Mouse (Mus musculus) E14TG2a.4 (cell line): ENCODE results near the gene Ubald2.
"Not testable (repeated sequence)": the region's sequence is repeated elsewhere in the genome, so short reads cannot be mapped to it uniquely, and the experiment has no call there.

ENCODE experiments used
- H3K27me3 ChIP-seq: 2 replicates; pipeline ENCODE4 v1.6.1; 2014; ENCODE audit warnings: low read length, control low read depth; ENCODE audit not compliant: insufficient read depth
- H3K36me3 ChIP-seq: 2 replicates; pipeline ENCODE4 v1.6.1; 2014; ENCODE audit warnings: low read length, control low read depth; ENCODE audit not compliant: insufficient read depth
- H3K4me1 ChIP-seq: replicated peaks from 2 replicates; pipeline ENCODE4 v1.6.1; 2014; ENCODE audit warnings: low read depth, low read length, control low read depth
- H3K4me3 ChIP-seq: replicated peaks from 2 replicates; pipeline ENCODE4 v1.5.1; 2014; ENCODE audit warnings: mild to moderate bottlenecking, low read length
- H3K9me3 ChIP-seq: 2 replicates; pipeline ENCODE4 v1.6.1; 2014; ENCODE audit warnings: low read length, control low read depth
- CTCF ChIP-seq: conservative IDR thresholded peaks from 2 replicates; pipeline ENCODE4 v1.5.1; 2014; ENCODE audit warnings: low read length
- NANOG ChIP-seq: IDR thresholded peaks from 2 replicates; pipeline ENCODE4 v1.6.1; 2014; ENCODE audit warnings: borderline replicate concordance, low read length, mixed read lengths
- POU5F1 ChIP-seq: IDR thresholded peaks from 2 replicates; pipeline ENCODE4 v1.6.1; 2014; ENCODE audit warnings: low read length, borderline replicate concordance

The Ubald2 gene

DNA sequence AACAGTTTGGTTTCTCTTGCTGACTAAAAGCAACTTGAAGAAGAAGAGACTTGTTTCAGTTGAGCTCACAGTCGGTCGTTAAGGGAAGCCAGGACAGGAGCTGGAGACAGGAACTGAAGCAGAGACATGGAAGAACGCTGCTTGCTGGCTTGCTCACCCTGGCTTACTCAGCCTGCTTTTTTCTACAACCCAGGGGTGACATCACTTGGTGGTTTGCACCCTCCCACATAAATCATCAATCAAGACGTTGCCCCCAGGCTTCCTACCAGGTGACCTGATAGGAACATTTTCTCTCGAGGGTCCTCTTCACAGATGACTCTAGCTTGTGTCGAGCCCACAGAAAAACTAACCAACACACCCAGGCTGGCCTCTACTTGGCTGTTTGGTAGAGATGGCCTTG, 10.7 kb upstream of the Ubald2 start:
- TF ChIP-seq POU5F1, result no peak
- TF ChIP-seq NANOG, result no peak
- no peak for TF ChIP-seq CTCF
- H3K4me1 ChIP-seq, result peaks cover 87% of the 10 kb centered on the region
- H3K36me3 ChIP-seq, result no peaks in the 10 kb centered on the region
- H3K9me3 ChIP-seq, result no peaks in the 10 kb centered on the region
- no peak overlapping the region for H3K4me3 ChIP-seq
- no peaks in the 10 kb centered on the region for H3K27me3 ChIP-seq

DNA sequence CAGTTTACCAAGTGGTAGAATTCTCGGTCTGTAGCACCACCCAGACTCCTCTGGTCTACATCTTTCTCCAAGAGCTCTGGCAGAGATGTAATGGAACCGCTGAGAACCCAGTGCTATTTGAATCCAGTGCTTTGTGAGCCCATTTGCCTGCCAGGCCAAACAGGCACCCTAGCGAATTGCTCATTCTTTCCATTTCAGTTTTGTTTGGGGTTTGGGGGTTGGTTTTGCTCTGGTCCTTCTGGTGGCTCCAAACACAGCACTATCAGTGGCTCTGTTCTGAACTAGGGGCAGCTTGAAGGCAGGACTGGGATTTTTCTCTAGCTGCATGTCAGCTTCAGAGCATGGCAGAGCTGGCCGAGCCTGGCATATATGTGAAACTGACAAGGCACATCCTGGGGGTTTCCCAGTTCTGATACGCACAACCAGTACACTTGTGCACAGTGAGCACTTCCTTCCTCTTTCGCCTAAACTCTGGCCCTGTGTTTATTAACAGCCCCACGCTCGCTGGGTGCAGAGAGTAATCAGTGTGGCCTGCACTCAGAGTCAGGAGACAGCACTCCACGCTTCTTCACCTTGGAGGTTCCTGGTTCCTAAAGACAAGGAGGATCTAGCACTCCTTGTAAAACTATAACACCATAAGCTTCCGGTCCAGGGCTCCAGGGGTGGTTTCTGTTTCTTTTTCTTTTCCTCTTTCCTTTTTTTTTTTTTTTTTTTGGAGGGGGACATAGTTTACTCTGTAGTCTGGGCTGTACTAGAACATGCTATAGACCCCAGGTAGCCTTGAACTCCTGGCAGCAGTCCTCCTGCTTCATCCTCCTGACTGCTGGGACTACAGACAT, 9.9 kb upstream of the Ubald2 start:
- Histone ChIP-seq H3K36me3 (no peaks in the 10 kb centered on the region), H3K27me3 (no peaks in the 10 kb centered on the region), H3K9me3 (no peaks in the 10 kb centered on the region), H3K4me3 (no peak overlapping the region), H3K4me1 (peaks cover 87% of the 10 kb centered on the region)
- TF ChIP-seq CTCF (no peak), NANOG (no peak)

DNA sequence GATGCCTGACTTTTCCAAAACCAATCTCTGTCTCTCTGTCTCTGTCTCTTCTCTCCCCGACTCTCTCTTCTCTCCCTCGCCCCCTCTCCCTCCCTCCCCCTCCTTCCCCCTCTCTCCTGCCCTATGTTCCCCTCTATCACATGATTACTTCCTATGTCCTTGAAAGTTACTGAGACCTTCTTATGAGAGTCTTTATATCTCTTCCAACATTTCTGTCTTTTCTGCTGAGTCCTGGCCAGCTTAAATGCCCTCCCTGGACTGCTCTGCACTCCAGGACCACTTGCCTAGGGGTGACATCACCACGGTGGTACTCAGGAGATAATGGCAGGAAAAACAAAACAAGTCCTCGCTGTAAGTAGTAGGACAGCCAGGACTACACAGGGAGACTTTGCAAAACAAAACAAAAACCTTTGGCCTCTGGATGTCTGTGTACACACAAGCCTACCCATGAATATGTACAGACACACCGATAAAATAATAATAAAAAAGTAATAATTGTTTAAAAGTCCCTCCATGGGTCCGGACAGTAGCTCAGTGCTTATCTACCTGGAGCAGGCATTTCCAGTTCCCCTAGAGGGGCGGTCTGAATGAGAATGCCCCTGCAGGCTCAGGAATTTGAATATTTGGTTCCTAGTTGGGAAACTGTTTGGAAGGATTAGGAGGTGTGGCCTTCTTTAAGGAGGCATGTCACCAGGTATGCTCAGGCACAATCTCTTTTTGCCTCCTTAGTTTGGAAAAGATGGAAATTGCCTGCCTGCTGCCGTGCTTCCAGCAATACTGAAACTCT, 9.1 kb upstream of the Ubald2 start:
- no peaks in the 10 kb centered on the region for H3K27me3 ChIP-seq
- TF ChIP-seq POU5F1 (no peak), CTCF (no peak), NANOG (no peak)
- H3K4me3 ChIP-seq, result 0 out of 2 replicates have a peak overlapping the region, but pooled peaks have one; percentile 7
- H3K36me3 ChIP-seq, result no peaks in the 10 kb centered on the region
- H3K4me1 ChIP-seq, result peaks cover 94% of the 10 kb centered on the region
- no peaks in the 10 kb centered on the region for H3K9me3 ChIP-seq

DNA sequence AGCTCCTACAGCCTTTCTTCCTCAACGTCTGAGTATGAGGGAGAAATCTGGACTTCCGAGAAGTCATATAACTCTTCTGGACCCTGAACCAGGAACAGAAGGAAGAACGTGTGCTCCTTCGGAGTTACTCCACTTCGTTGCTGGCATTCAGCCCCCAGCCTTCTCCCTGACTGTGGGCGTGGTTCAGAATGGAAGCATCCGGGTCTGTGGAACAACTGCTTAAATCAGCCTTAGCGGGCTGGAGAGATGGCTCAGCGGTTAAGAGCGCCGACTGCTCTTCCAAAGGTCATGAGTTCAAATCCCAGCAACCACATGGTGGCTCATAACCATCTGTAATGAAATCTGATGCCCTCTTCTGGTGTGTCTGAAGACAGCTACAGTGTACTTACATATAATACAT, 7.6 kb upstream of the Ubald2 start:
- not testable (repeated sequence) for H3K36me3 ChIP-seq, H3K9me3 ChIP-seq, H3K27me3 ChIP-seq, H3K4me3 ChIP-seq
- H3K4me1 ChIP-seq, result peaks cover 95% of the 10 kb centered on the region

DNA sequence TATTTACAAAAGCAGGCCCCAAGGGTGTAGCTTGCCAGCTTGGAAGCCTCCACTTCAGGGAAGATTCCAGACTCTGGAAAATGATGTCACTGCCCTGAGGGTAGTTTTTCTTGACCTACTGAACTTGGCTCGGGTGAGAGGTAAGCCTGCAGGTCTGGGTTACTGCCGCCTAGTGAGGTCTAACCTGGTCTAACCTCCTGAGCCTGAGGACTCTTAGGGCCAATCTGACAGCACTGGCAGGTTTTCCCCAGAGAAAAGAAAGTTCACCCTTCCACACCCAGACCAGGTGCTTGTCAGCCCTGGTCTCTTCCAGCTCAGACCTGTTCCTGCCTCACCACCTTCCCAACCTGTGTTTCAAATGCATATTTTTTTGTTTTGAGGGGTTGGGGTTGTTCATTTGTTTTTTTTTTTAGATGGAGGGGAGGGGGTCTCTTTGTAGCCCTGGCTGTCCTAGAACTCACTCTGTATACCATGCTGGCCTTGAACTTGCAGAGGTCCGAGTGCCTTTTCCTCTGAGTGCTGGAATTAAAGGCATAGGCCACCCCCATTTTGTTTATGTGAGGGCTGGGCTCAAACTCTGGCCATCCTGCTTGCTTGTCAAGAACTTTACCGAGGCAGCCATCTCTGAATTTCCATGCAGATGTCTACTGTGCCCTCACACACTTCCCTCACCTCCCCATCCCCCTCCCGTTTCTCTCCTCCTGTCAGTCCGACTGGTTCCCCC, 6.9 kb upstream of the Ubald2 start:
- TF ChIP-seq NANOG, result no peak
- no peak for TF ChIP-seq POU5F1
- TF ChIP-seq CTCF, result no peak
- Histone ChIP-seq H3K4me3 (no peak overlapping the region), H3K36me3 (no peaks in the 10 kb centered on the region), H3K27me3 (no peaks in the 10 kb centered on the region), H3K9me3 (no peaks in the 10 kb centered on the region), H3K4me1 (peaks cover 96% of the 10 kb centered on the region)

DNA sequence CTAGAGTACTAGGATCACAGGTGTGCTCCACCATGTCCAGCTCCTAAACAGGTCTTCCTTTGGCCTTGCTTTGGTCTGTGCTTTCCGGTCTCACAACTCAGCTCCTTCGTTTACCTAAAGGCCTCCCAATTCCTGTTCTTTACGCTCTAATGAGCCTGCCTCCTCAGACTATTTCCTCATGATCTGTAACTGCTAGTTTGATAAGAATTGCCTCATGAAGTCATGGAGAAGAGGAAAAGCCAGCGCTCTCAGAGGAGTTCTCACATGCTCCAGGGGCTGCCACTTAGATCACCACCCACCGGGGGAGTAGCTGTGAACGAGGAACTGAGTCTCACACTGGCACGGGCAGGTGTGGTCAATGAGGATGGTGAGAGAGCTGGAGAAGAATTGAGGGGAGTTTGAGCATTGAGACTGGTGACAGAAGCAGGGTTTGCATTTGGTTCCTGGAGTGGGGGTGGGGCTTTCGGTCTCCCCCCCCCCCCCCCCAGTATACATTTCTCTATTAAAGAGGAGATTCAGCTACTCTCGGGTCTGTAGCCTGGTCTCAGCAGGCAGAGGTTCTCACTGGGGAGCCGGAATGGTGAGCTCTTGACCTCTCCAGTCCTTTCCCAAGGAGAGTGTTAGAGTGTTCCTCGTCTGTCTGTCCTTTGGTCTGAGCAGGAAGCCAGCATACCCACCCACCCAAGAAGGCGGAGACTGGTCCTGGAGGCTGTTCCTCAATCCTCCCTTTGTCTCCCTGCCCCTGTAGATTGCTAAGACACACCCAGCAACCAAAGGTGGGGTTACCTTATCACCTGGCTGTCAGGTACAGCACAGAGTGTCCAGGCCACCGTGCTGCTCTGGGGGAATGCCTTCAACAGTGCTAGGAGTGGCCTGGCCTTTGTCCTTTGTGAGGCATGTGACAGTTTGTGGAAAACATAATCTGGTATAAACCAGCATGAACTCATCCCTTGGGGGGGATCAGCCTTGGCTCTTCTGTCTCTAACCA, 4.7 kb upstream of the Ubald2 start:
- H3K4me1 ChIP-seq, result peaks cover 89% of the 10 kb centered on the region
- no peaks in the 10 kb centered on the region for H3K27me3 ChIP-seq
- no peaks in the 10 kb centered on the region for H3K36me3 ChIP-seq
- peak overlapping the region; percentile 53 for H3K4me3 ChIP-seq
- H3K9me3 ChIP-seq, result no peaks in the 10 kb centered on the region
- no peak for TF ChIP-seq CTCF
- TF ChIP-seq NANOG, result no peak
- no peak for TF ChIP-seq POU5F1

DNA sequence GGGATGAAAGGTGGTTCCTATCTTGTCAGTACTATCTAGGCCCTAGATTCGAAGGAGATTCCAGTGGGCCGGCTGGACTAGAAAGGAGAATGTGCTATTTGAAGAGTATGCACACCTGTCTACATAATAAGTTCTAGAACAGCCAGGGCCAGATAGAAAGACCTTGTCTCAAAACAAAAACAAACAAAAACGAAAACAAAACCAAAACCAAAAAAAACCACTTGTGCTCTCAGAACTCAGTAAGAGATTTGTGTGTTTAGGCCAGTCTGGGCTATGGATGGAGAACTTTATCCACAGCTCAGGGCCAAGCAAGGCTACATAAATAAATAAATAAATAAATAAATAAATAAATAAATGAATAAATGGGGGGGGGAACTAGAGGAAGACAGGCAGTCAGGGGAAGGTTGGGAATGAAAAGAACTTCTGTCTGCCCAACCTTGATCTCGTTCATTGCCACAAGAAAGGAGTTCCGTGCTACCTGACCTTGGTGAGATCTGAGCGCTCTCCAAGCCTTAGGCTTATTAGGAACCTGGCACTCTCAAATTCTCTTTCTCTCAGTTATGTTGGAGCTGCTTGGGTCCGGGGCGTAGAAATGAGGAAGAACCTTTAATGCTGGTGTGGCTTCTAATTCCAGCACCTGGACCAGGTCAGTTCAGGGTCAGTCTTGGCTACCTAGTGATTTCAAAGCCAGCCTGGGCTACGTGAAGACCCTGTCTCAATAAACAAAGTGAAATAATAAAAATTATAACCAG, 3.9 kb upstream of the Ubald2 start:
- no peak for TF ChIP-seq NANOG
- TF ChIP-seq POU5F1, result no peak
- H3K36me3 ChIP-seq, result peaks cover 2% of the 10 kb centered on the region
- no peaks in the 10 kb centered on the region for H3K27me3 ChIP-seq
- H3K4me3 ChIP-seq, result peak overlapping the region; percentile 63
- no peaks in the 10 kb centered on the region for H3K9me3 ChIP-seq
- H3K4me1 ChIP-seq, result peaks cover 81% of the 10 kb centered on the region
